Mouse (Mus musculus): ENCODE data around the gene Wrap73.

Gene Wrap73

DNA sequence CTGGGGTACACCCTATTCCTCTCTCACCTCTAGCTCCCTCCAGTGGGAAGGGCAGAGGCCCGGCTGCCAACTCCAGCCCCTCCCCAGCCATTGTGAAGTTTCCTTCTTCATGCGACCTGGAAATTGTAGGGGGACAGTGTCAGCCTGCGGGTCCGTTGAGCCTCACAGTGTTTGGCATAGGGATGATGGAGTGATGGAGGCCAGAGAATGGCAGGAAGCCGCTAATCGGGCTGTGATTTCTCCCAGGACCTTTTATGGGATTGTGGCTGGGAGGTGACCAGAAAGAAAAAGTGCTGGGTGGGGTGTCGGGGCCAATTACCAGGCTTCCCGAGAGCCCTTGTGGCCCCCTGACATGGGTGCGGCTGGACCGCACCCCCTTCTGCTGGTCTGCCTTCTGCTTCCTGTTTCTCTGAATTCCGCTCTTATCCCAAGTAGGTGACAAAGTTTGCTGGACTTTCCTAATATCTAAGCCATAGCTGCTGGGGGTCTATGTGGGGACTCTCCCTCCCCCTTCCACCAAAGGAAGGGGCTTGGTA is 43.9 kb downstream of the Wrap73 start:
- DNase-seq, result no peak

DNA sequence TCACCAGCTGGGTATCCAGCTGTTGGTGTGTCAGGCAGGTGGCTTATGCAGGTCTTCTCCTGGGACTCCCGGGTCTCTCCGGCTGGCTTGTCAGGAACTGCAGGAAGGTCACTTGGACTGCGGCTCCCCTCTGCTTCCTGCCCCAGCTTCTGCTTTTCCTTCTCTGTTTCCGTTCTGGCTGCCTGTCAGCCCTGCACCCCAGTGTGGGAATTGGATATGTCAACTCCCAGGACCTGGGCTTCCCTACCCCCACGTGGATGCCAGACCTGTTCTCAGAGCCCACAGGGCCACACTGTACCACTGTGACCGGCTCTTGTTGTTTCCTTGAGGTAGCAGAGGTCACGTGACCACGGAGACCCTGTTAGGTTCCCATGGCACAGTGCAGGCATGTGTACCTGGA is 46.8 kb downstream of the Wrap73 start:
- no peak for DNase-seq

DNA sequence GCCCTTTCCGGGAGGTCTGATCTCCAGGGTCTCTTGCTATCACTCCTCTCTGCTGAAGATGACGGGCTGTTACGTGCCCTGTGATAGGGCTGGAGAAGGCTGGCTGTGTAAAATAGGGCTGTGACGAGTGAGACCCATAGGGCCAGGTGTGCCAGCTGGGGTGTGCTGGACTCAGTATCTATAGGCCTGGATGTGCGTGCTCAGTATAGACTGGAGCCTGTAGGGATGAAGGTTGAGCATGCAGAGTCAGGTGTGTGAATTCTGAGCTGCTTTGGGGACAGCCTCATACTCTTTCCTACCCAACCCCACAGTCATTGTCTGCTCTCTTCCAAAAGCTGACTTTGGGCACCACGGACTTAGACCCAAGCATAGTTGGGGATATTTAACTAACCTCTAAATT is 55.8 kb downstream of the Wrap73 start:
- no peak for DNase-seq

DNA sequence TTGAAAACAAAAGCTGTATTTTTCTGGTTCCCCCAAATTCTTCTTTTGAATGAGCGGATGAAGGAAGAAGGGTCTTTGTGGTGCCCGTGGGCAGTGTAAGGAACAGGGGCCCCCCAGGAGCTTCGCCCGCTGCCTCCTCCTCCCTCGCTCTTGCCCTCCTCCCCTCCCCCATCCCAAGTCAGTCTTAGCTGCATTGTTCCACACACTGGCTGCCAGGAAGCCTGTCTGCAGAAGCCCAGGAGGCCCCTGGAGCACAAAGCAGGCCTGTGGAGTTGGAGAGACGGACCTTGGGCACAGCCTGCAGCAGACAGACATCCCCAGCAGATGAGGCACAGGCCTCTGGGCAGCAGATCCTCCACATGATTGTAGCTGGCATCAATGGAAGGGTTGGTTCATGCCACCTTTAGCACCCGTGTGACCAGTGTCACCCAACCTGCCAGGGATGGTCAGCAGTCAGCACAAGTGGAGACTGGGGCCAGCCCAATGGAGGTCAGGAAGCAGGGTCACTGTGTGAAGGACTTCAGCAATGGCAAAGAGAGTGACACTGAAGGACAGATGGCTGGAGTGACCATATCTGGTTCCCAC is 56.3 kb downstream of the Wrap73 start:
- no peak for DNase-seq

DNA sequence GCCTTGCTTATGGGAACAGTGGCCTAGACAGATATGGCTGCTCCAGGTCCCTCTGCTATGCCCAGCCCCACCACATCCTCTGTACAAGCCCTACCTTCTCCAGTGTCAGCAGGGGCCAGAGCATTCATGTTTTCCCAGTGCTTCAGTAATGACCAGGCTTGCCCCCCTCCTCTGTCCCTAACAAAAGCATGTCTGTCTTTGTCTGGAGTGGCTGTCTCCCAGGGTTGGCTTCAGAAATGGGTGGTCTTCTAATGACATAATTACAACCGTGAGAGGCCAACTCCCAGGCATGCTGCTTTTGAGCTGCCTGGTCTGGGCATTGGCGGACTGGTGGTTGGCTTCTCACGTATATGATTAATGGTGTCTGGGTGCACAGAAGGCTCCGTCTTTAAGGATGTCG is 59.3 kb downstream of the Wrap73 start:
- DNase-seq, result no peak

DNA sequence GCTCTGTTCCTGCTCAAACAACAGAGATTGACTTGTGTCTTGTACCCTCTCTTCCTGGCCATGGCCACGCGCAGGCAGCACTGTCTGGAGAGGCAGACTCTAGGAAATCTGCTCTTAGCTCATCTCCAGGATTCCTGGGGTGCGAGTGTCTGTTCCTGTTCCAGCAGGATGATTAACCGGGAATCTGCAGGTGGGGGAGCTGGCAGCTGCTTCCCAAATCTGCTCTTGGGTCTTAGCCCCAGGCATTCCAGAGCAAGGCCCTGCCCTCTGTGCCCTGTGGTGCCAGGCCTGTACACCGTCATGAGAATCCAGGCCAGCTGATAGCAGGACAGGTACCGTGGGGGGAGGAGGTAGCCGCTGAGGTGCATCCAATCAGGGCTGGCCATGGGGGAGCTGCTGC is 62.4 kb downstream of the Wrap73 start:
- DNase-seq, result no peak

DNA sequence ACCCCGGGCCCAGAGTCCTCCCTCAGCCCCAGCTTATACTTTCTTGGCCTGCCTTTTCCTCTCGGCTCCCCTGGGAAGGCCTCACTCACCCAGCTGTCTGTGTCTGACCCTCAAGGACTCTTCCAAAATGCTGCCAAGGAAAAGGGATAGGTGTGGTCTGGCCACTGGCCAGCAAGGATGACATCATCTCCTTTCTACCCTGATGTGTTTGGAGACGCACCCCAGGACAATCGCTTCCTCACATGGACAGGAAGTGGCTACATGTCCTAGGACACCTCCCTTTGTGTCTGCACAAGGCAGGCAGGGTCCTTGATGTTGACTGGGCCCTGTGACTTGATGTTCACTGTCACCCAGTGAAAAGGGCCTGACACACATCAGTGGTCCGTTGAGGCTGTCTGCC is 63.2 kb downstream of the Wrap73 start:
- DNase-seq, result peak; percentile 74

DNA sequence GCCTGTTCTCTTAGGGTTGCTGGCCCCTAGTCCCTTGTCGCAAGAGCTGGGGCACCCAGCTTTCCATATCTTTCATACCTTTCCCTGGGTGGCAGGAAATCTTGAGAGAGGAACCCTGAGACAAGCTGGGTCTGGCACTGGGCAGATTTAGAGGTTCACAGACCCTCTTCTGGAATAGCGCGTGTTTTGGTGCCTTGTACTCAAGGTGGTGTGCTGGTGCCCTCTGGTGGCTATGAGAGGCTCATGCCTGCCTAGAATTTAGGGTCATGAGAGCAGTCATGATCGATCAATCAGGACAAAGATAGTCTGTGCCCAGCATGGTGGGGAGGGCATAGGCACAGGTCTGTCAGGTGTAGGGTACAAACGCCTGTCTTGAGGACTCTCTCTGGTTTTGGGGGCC is 65.1 kb downstream of the Wrap73 start:
- DNase-seq, result peak; percentile 64

DNA sequence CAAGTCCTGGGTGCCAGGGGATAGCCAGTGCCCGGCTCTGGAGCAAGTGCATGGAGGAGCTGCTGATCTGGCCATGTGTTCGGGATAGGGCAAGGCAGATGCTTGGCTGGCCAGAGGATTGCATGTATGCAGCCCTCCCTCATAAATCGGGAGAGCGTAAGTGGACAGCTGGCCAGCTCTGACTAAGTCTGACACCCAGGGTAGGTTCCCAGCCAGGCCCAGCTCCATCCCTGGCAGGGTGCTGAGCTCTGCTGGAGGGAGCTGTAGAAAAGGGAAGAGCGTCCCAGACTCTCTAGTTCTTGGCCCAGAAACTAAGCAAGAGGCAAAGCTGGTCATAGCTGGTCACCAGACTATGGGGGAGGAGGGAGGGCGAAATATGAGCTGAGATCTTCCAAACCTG is 66.9 kb downstream of the Wrap73 start:
- no peak for DNase-seq

DNA sequence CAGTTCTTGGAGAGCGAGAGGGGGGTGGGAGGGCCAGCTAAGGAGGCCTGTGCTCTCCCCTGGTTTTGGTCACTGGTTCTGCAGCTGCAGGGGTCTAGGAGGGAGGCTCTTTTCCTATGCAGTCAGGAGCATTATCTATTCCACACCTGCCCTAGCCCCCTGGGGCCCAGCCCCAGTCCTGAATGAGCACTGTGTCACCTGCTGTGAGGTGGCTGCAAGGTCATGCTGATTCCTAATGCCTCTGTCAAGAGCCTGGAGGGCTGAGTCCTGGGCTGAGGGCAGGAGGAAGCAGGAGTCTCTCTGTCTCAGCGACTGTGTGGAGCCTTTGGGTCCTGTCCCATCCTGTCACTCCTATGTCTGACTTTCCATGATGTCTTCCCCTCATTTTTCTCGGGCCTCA is 67.7 kb downstream of the Wrap73 start:
- DNase-seq, result no peak

DNA sequence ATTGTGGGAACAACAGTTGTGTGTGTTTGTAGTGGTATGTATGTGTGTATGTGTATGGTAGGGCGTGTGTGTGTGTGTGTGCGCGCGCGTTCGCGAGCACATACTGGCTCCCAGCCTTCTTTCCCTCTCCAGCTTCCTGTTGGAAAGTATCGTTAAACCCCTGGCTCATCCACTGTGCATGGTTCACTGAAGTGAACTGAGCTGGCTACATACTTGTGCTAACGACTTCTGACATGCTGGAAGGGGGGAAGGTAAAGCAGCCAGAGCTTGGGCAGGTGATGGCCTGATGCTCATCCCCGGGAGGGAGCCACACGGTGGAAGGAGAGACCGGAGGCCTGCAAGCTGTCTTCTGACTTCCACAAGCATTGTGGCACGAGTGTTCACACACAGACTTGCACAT is 69.3 kb downstream of the Wrap73 start:
- no peak for DNase-seq

DNA sequence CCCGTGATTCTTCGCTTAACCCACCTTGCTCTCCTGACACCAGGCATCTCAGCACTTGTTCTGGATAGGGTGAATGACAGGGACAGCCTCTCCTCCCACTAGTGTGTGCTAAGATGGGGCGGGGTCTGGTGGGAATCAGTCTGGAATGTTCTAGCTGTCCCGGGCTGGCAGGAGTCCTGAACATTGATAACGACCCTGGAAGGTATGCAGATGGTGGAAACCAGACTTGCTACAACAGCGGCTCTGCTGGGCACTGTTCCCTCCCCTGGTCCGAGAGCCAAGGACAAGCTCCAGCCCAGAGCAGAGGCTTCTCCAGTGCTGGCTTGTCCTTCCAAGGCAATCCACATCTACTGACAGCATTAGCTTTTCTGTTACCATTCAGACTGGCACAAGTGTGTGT is 71.4 kb downstream of the Wrap73 start:
- no peak for DNase-seq

DNA sequence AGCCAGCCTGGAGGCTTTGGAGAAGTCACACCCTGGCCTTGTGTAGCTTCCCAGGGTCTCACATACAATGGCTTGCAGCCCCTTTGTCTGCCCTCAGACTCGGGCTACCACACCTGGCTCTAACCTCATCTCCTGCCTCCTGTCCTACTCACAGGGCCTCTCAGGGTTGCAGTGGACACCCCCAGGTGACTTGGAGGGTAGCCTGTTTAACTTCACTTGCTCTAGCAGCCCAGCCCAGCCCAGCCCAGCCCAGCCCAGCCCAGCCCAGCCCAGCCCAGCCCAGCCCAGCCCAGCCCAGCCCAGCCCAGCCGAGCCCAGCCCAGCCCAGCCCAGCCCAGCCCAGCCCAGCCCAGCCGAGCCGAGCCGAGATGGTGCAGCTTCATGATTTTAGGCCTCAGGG is 71.9 kb downstream of the Wrap73 start:
- no peak for DNase-seq
